Mouse (Mus musculus): ENCODE results near the gene Ttc33.

DNA sequence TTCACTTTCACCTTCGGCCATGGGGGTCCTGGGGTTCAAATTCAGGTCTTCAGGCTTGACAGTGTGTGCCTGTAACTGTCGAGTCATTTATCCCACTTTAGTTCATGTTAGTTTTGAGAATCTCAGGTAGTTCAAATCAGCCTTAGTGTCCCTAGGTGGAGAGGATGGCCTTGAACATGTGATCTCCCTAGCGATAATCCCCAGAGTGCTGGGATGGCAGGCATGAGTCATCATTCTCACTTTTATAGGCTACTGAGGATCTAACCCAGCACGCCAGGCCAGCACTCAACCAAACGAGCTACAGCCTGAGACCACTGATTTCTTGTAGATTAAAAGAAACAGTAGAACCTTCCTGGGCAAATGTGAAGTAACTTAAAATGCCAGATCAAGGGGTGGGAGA lies 43.3 kb upstream of the Ttc33 start:
- TF ChIP-seq CHD2 (IDR thresholded peaks at IDR 0.05; ENCODE audit: low read depth, low read length) (no peak), ZNF384 (IDR thresholded peaks at IDR 0.05; ENCODE audit: low read depth, low read length) (no peak), ZC3H11A (IDR thresholded peaks at IDR 0.05; ENCODE audit: borderline replicate concordance, low read depth, low read length) (no peak)

Measured in ES-E14 (cell line).